In the genomic region with DNA sequence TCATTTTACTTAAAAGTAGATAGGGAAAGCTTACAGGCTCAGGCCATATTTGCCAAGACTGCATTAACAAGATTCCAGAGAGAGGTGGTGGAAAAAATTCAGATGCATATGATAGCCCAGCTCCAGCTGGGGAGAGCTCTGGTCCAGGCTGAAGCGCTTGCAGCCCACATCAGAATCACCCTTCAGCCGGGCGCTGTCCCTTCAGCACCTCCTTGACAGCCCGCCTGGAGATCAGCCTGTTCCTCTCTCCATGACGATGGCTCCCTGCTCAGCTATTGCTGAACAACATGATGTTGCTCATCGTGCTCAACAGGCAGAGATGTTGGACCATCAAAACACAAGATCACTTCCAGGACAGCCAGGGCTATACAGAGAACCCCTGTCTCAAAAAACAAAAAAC, we compare ENCODE assay signal across 9 mouse cellular contexts. TPM values are rescaled to one million over a fixed set of nuclear protein-coding genes. Genes with fewer than 3 reads are reported as not detected.
DNase-seq lines count a peak whose midpoint lies in the region; ATAC-seq and TF ChIP-seq lines count a peak whose summit lies in the region.
"Had no signal": no experiment of that assay in that cellular context is flagged by ENCODE, and none has a peak within 500 bp of the region (broad histone marks: within the 10 kb centered on the region; RNA-seq: fewer than 3 reads in every experiment).

No protein-coding gene starts in this region.

- intact Hi-C loops in heart, postnatal 14 days (cut with DNase I), result no loop called here
- intact Hi-C loops in heart, postnatal 25 days (cut with DNase I), result no loop called here

- H3K4me2 ChIP-seq in intestine, postnatal 0 days (replicated peaks; ENCODE audit: low read depth), result no peak overlapping the region

- TF ChIP-seq CTCF in intestine, postnatal 0 days (IDR thresholded peaks at IDR 0.05; ENCODE audit: low read depth), result no peak

- no peak overlapping the region for H3K27ac ChIP-seq in intestine, postnatal 0 days (ENCODE audit: low read depth, low read length)

- no peaks in the 10 kb centered on the region for H3K36me3 ChIP-seq in intestine, postnatal 0 days (ENCODE audit: control insufficient read depth, insufficient read depth)

- H3K4me1 ChIP-seq in intestine, postnatal 0 days (replicated peaks; ENCODE audit: control insufficient read depth, insufficient read depth, low read length), result no peaks in the 10 kb centered on the region

- 3% methylated on average over 6 of the region's 6 CpGs for WGBS in intestine, postnatal 0 days

- H3K9ac ChIP-seq in intestine, postnatal 0 days (ENCODE audit: low read depth, low read length), result no peak overlapping the region

- no peak overlapping the region for H3K4me3 ChIP-seq in intestine, postnatal 0 days (ENCODE audit: low read depth, low read length)

- no peaks in the 10 kb centered on the region for H3K9me3 ChIP-seq in intestine, postnatal 0 days (ENCODE audit: control insufficient read depth)

- no peak for ATAC-seq in intestine, postnatal 0 days

- H3K27me3 ChIP-seq in intestine, postnatal 0 days (replicated peaks; ENCODE audit: control insufficient read depth, insufficient read depth, low read length), result peaks cover 56% of the 10 kb centered on the region

- DNase-seq in heart, postnatal 14 days, result peak; percentile 45 to 76
- DNase-seq in heart, postnatal 25 days (ENCODE audit: low spot score), result no peak
- DNase-seq in urinary bladder, postnatal 14 days (ENCODE audit: low spot score), result peak; percentile 18
- DNase-seq in urinary bladder, adult 18-20 months (ENCODE audit: low spot score in 2 of 2), result no peak
- peak; percentile 31 for DNase-seq in hindlimb bud, embryonic 11.5 days (ENCODE audit: extremely low spot score, low read depth, low spot score)
- DNase-seq in yolk sac, embryonic 10.5 days (ENCODE audit: low spot score), result peak; percentile 54
- DNase-seq in cerebellum, postnatal 14 days, result no peak

RNA-seq across cellular contexts. Expression of a gene that starts 1.8 kb away (rescaled TPM):
- under 1 TPM in 1 of 2 experiments, not detected in 1; 0.22 TPM for total RNA-seq in heart, postnatal 14 days (2021)
- total RNA-seq in heart, postnatal 25 days (2021), result under 1 TPM in 1 of 2 experiments, not detected in 1; 0.22 TPM
- 0.51 and 0.72 TPM in 2 replicates for polyA plus RNA-seq in intestine, postnatal 0 days (2015; fragmentation: Nextera tagmentation; extraction: Ambion mirVana)
- total RNA-seq: hematopoietic stem cell, adult 5-6 weeks had no signal

RNA-seq across cellular contexts. Expression of a gene that starts 19.9 kb away (rescaled TPM):
- total RNA-seq in heart, postnatal 14 days (2021), result 1,000 to 10,000 TPM in 1 of 2 experiments, 100 to 1,000 TPM in 1; 981 to 1,021 TPM
- total RNA-seq in heart, postnatal 25 days (2021), result 1,000 to 10,000 TPM; 1,438 to 1,541 TPM
- 0.38 and 0.58 TPM in 2 replicates for polyA plus RNA-seq in intestine, postnatal 0 days (2015; fragmentation: Nextera tagmentation; extraction: Ambion mirVana)
- total RNA-seq: hematopoietic stem cell, adult 5-6 weeks had no signal

RNA-seq across cellular contexts. Expression of a gene that starts 50.1 kb away (rescaled TPM):
- total RNA-seq in heart, postnatal 14 days (2021), result 10 to 100 TPM; 45.2 to 49.2 TPM
- total RNA-seq in heart, postnatal 25 days (2021), result 10 to 100 TPM; 52.0 to 55.5 TPM
- polyA plus RNA-seq in intestine, postnatal 0 days (2015; fragmentation: Nextera tagmentation; extraction: Ambion mirVana), result 197 TPM in 2 replicates

Comparison
In these comparisons a context has a peak if more than half of its experiments do, and no peak if none do; other contexts are left out.
1. DNase-seq: peak in heart, postnatal 14 days (2 of 2), urinary bladder, postnatal 14 days (single experiment), hindlimb bud, embryonic 11.5 days (single experiment) and yolk sac, embryonic 10.5 days (single experiment); none in heart, postnatal 25 days (single experiment), urinary bladder, adult 18-20 months (0 of 2) and cerebellum, postnatal 14 days (0 of 2).